Mouse (Mus musculus): Measurements from ENCODE around the gene Xirp1. TPM values are rescaled to one million over a fixed set of nuclear protein-coding genes. Genes with fewer than 3 reads are reported as not detected.

Gene Xirp1
- total RNA-seq, 2 experiments from 2014 or later = 0.80 TPM; not detected in 1

DNA sequence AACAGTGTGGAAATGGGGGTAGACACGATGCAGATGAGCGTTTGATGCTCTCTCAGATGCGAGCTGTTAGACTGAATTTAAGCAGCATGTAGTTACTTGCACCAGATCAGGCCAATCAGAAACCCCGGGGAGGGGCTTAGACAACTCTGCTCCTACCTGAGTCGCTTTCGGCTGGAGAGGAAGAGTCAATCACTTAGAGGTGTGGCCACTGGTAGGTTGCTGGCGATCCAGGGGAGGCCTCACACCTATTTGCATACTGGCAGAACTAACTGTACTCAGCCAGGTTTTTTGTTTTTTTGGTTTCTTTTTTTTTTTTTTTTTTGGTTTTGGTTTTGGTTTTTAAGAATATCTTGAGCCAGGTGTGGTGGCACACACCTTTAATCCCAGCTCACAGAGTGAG lies 35.1 kb downstream of the Xirp1 start:
- no peak for DNase-seq (ENCODE audit: low spot score in 2 of 2)

DNA sequence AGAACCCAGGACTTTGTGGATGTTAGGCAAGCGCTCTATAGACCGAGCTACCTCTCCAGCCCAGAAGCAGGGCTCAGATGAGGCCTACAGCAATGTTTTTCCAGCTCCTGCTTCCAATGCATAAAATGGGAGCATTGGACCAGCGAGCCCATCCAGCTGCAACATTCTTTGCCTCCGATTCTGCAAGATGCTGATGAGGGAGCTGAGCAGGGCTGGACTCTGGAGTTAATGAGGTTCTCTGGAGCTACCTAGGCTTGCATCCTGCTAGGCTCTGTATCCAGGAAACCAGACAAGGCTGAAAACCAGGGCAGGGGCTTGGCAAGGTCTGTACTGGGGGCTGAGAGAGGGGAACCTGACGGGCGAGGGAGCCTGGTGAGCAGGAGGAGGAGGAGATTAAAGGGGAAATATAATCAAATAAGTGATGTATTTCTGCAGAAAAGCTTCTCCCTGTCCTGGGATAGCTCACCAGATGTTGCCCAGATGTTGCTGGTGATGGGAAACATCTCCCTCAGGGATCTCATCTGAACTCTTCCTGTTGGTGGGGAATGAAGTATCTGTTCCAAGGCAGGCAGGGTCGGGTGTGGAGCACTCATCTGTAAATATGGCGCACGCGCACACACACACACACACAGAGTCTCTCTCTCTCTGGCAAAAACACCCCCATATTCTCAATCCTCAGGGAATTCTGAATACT lies 37.4 kb downstream of the Xirp1 start:
- DNase-seq (ENCODE audit: low spot score in 2 of 2) = no peak

DNA sequence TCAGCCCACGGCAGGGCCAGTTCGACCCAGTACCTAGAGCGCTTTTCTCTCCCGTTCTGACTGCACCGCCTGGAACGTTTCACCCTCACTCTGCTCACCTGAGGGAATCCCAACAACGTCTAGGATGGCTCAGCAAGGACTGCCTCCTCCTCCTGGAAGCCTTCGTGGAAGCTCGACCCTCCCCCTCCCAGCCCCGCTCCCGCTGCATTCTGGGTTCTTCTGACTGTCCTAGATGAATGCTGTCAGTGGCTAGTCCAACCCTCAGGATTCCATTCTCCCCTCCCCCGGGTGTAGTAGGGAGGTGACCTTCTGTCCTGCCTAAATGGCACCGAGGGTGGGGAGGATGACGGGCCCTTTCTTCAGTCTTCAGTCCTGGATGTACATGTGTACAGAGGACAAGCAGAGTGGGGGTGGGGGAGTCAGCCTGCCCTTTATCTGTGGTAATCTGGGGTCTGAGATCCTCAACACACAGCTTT lies 38.8 kb downstream of the Xirp1 start, which contains the start of gene Csrnp1:
Csrnp1 (minus strand) TSS at position 123 of the 476 bp plus-strand sequence.
- no peak for DNase-seq (ENCODE audit: low spot score in 2 of 2)

DNA sequence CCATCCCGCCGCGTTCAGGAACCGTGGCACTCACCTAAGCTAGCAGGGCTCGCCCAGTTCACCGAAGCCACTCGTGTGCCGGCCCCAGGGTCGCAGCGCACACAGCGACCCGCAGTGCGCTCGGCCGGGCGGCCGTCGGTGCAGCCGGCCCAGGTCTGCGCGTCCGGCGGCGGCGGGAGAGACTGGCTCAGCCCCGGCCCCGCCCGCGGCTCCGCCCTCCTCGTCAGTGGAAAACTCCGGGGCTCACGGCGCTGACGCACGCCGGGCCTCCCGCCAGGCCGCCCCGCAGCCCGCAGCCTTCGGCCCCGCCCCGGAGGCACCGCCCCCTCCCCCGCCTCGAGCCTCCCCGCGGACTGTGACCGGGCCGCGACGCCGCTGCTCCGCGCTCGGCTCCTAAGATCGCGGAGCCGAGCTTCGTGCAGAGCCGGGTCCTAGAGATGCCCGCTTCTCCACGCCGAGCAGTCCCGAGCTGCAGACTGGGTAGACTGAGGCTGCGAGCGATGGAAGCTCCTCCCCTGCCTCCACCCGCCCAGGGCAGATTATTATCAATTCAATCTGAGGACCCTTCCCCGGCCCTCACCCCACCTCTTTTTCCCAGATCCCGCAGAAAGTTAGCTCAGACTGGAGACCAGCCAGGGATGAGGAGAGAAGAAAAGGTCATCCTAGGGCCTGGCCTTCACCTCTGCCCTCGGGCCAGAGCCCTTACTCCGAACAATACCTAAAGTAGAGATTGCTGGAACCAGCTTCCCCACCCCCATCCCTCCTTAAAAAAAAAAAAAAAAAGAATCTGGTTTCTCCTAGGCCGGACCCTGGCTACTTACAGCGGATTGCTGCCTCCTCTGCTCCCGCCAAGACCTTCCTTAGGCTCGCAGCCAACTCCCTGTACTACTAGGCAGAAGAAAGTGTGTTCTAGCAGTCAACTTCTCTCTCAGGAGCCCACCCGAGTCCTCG lies 39.5 kb downstream of the Xirp1 start:
- peak; percentile 95 to 96 for DNase-seq (ENCODE audit: low spot score in 2 of 2)

DNA sequence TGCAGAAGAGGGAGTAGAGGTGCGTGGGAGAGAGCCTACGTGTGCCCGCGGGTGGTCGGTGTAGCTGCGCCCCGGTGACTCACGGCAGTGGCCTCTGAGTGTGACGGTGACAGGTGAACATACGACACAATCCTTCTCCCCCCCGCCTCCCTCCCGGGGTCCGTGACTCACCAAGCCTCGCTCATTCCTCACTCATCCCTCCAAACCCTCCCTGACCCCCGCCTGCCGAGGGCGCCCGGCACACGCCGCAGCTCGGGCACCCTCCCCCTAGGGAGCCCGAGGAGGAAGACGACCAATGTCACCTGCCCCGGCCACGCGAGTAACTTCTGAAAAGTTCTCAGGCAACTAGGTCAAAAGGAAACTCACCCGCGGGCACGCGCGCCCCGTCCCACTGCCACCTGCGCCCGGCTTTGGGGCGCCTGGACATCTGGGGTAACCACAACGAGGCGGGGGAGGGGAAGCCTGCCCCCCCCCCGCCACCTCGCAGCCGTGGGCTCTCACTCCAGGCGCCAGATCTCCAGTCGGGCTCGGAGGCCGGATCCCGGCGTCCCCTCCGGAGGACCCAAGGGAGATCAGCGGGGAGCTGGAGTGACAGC lies 40.3 kb downstream of the Xirp1 start:
- peak; percentile 68 to 73 for DNase-seq (ENCODE audit: low spot score in 2 of 2)

DNA sequence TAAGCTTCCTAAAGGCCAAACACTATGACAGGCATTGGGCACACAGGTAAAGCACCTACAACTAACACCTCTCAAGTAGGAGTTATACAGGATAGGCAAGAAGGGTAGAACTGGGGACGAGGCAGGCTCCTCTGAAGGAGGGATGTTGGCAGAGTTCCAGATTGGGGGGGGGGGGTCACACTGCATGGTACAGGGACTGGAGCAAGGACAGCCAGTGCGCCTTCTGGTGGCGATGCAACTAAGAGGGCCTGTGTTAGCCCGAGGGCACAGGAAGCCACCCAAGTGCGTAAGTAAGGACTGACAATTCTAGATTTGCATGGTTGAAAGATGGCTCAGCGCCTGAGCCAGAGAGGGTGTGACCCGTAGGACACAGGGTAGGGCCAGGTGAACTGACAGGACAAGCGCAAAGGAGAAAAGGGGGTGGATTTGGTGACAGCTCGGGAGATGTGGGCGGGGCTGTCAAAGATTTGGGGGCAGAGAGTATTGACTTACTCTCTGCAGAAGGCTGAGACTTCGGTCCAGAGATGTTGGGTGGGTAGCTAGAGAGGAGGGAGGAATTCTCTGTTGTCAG lies 41.1 kb downstream of the Xirp1 start:
- peak; percentile 39 to 47 for DNase-seq (ENCODE audit: low spot score in 2 of 2)

DNA sequence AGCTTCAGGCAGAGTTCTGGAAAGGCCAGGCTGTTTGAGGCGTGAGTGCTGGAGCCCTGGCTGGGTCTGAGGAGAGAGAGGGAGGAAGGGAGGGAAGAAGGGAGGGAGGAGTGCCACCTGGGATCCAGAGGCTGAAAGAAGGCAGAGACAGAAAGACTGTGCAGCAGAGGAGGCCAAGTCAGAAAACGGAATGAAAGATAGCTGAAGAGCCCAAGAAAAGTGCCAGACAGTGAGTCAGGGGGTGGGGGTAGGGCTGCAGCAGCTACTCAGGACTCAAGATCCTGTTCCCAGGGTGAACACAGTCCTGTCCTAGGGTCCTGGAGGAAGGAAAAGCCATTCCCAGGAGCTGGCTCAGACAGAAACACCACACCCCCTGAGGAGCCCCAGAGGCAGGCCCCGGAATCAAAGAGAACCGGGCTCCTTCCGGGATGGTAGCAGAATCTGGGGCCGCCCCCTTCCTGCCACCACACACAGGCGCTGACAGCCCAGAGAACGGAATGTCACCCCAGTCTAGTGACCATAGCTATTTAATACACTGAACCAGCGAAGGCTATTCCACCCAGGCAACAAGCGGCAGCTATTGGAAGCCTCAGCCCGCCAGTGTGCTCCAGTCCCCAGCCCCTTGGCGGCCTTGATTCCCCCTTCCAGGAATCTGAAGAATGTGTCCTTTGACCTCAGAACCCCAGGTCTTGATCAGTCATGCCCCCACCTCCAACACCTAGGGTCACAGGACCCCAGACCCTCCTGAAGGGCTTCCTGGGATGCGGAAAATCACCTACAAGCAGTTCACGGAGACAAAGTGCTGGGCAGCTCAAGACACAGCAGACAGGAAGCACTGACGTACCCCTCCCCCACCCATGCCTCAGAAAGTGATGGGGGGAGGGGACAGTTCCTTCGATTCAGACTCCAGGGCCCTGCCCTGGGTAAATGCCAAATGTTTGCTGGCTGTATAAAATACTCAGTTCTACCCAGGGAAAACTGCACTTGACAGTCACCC lies 41.9 kb downstream of the Xirp1 start:
- peak; percentile 62 to 67 for DNase-seq (ENCODE audit: low spot score in 2 of 2)

DNA sequence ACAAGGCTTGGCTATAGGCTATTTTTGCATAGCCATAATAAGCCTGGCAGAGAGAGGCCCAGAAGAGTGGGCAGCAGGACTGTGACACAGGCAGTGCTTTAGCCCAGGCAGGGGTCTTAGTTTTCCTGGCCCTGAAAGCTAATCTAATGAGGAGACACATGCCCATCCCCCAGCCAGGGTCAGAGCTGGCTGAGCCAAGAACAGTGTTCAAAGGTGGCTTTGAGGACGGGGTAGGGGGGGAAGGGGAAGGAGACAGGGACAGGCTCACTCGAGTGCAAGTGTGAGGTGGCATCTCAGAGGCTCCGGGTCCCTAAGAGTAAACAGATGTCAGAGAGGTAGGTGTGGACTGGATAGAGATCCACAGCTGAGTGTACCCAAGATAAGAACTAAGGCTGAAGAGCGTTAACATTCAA lies 42.6 kb downstream of the Xirp1 start:
- peak in 1 of 2 experiments; percentile 25 for DNase-seq (ENCODE audit: low spot score in 2 of 2)

DNA sequence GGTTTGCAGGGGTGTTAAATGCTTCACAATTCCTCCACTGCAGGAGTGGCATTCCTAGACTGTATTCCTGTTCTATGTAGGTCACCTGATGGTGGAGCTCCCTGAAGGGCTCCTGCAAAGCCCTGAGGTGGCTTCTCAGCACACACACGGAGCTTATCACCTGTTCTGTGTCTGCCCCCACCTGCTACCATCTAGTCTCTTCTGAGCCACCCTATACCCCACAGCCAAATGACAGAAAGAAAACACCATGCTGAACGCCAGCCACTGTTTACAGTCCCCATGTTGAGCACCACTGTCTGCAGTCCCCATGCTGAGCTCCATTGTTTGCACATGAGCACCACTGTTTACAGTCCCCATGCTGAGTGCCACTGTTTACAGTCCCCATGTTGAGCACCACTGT lies 43.6 kb downstream of the Xirp1 start:
- no peak for DNase-seq (ENCODE audit: low spot score in 2 of 2)

DNA sequence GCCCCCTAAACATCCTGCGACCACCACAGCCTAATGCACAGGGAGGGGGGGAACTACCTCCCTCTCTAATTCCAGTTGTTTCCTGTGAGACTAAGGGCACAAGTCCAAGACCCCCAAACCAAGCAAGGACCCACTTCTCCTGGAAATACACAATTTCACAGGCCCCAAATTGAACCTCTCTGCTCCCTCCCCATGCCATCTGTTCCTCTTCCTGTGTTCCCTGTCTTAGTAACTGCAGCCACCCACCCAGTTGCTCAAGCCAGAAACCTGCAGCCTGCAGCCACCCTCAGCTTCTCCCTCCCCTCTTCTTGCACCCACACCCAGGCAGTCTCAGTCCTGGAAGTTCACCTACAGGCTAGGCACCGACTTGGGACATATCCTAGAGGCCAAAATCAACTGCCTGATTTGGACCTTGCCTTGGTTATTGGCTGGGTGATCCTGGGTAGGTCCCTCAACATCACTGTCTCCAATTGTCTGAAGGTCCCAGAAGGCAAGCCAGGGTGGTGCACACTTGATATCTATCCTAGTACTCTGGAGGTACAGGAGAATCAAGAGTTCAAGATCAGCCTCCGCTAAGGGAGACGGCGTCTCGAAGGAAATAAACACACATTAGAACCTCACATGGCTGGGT lies 44.5 kb downstream of the Xirp1 start:
- no peak for DNase-seq (ENCODE audit: low spot score in 2 of 2)

DNA sequence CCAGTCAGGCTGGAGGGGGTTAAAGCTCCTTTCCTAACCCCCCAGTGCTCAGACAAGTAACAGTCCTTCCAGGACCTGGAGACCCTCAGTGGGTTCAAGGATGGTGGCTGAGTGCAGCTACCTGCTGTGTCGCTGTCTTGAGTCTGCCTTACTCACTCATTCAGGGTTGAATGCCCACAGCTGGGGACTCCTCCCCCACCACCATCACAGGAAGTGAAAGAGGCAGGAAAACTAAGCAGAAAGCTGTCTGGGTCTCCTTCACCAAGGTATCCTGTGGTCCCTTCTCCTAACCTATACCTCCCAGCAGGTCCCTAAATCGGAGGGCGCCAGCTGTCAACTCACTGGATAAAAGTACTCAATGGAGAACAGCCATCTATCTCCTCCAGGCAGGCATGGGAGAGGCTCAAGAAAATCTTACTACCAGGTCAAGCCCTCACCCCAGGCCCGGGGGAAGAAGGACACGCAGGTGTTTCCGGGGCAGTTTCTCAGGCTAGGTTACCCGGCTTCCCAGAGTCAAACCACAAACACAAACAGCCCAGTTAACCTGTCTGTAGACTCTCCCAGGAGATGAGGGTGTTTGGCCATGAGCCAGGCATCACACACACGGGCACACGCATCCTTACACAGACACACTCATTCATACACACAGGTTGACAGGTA lies 45.1 kb downstream of the Xirp1 start:
- no peak for DNase-seq (ENCODE audit: low spot score in 2 of 2)

DNA sequence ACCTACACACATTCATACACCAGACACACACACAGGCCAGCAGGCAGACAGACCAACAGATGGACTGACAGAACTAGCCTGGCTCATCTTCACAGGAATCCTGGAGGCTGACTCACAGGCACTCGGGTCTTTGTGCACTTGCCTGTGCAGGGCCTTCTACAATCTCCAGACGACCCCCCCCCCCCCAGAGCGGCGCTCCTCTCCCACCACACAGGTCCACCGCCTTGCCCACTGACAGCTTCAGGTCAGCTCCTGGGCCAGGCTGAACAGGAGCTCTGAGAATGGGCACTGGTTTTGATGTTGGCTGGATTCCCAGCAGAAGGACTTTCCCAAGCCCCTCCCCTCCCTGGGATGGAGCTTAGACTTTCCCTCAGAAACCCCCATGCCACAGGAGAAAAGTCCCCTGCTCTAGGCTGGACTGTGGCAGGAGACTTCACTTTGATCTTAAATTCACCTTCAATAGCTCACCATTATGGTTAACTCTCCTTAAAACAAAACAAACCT lies 45.8 kb downstream of the Xirp1 start:
- no peak for DNase-seq (ENCODE audit: low spot score in 2 of 2)

DNA sequence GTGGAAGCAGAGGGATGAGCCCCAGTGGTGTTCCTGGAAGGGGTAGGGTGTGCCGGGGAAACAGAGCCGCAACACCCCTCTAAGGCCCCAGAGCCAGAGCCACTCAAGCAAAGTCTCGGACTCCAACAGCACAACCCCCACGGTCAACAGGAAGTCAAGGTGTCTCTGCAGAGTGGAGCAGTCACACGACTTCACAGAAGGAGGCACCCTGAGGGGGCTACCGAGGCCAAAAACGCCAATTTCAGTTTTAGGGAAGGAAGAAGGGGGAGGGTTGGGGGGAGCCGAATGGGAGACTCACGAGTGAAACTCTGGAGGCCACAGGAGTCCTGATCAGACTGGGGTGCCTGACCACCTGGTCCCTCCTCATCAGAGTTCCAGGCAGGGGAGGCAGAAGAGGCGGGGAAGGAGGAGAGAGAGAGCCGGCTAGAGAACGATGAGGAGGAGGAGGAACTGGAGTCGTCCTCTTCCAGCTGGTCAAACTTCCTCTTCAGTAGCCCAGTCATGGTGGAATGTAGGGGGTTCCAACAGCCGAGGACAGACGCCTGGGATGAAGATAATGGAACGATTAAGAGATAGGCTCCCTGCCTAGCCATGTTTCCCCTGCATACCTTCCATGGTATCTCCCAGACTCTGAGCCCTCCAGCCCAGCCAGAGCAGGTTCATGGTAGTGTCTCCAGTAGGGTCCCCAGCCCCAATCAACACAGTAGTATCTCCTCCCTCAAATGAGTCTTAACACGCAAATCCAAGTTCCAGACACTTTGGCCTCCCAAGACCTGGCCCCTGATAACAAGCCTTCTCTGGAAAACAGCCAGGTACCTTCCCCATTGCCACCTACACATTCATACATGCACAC lies 46.5 kb downstream of the Xirp1 start:
- DNase-seq (ENCODE audit: low spot score in 2 of 2) = no peak

DNA sequence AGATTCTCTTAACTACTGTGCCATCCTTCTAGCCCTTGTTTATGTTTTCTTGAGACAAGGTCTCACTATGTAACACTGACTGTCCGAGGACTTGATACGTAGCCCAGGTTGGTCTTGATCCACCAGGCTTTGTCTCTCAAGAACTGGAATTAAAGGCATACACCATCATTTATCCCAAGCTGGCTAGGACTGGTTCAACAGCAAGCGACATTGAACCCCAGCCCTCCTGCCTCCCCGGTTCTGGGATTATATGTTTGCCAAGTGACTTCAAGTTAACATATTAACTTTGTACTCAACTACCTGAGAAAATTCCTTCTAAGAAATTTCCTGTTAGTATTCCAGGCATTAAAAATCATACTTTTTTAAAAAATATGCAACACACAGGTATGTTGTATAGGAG lies 48.1 kb downstream of the Xirp1 start:
- DNase-seq (ENCODE audit: low spot score in 2 of 2) = no peak

DNA sequence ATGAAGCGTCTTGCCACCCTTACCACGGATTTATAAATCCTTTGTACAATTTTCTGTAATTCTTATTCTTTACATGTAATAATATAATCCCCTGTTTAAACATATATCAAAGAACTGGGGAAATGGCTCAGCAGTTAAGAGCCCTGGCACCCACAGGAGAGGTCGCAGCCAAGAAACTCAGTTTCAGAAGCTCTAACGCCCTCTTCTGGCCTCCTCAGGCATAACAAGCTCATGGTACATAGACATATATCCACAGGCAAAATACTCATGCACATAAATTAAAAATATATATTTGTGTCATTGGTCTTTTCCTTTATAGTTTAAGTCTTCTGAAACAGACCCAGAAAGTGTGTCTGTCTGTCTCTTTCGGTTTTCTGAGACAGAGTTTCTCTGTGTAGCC lies 48.8 kb downstream of the Xirp1 start:
- no peak for DNase-seq (ENCODE audit: low spot score in 2 of 2)

DNA sequence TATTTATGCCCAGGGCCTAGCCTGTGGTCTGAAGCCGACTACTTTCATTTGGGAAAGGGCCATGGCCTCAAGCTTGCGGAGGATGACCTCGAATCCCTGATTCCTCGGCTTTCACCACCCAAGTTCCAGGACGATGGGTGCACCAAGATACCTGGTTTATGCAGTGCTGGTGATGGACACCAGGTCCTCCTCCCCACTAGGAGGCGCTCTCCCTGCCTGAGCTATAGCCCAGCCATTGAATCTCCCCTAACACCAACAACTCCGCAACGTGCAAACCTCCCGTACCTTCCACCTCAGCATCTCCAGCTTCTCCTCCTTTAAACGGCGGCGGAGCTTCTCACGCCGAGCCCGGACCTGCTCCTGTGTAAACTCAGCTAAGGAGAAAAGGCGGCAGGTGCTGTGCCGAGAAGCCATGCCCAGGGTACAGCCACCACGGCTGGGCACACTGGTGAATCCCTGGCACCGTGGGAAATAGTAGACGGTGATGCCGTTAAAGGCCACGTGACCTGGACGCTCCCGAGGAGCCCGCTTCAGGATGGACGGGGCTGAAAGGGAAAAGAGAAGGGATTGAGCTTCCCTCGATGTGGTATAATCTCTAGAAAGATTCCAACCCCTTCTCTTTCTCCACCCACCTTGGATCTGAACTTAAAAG lies 49.4 kb downstream of the Xirp1 start:
- no peak for DNase-seq (ENCODE audit: low spot score in 2 of 2)

DNA sequence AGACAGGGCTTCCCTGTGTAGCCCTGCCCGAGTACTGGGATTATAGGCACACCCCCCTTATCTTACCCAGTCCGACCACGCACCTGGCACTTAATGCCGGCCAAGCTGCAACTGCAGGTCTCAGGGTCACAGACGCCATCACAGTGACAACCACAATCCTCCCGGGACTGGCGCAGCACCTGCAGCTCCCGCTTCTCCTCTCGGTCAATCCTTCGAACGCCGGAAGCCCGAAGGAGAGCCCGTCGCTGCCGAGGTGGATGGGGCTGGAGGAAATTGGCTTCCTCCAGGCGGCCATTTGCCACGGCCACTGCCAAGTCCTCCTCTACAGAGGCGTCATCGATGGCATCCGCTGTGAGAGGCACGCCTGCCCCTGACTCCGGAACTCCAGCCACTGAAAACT lies 50.1 kb downstream of the Xirp1 start:
- DNase-seq (ENCODE audit: low spot score in 2 of 2) = no peak

All from adrenal gland, adult 18-20 months (tissue).